Mouse (Mus musculus) embryonic fibroblast, embryonic 13.5 days (primary cell): ENCODE measurements around the gene Stxbp6.

Experiments used
- CTCF ChIP-seq: IDR thresholded peaks from 2 replicates; pipeline ENCODE4 v1.5.1; 2011; ENCODE audit warnings: mild to moderate bottlenecking, control low read depth, low read length, moderate library complexity, borderline replicate concordance; ENCODE audit not compliant: insufficient read depth
- POLR2A ChIP-seq: IDR thresholded peaks from 2 replicates; pipeline ENCODE4 v1.6.1; 2011; ENCODE audit warnings: low read depth, mild to moderate bottlenecking, control low read depth, low read length, moderate library complexity

DNA sequence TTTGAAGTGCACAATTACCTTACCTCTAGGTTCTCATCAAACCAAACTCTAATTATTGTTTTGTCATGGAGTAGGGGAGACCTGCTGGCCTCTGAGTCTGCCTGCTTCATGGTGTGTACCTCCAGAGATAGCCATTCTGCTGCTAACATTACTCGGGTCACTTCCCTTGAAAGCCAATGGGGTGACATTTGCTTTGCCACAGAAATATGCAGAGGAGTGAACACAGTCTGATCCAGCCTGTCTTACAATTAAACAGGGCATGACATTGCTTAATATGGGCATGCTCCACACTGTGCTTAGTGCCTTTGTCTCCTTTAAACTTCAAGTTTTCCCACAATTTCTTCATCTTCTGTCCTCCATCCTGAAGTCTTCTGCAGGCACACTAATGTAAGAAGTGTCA is 222.5 kb downstream of the Stxbp6 start:
- no peak for TF ChIP-seq CTCF
- no peak for TF ChIP-seq POLR2A
